Mouse (Mus musculus): ENCODE data around the gene Gpc6. TPM values are rescaled to one million over a fixed set of nuclear protein-coding genes. Genes with fewer than 3 reads are reported as not detected.

Gpc6 gene
- polyA plus RNA-seq, 1 experiment from 2014 or later, result 18.8 TPM

DNA sequence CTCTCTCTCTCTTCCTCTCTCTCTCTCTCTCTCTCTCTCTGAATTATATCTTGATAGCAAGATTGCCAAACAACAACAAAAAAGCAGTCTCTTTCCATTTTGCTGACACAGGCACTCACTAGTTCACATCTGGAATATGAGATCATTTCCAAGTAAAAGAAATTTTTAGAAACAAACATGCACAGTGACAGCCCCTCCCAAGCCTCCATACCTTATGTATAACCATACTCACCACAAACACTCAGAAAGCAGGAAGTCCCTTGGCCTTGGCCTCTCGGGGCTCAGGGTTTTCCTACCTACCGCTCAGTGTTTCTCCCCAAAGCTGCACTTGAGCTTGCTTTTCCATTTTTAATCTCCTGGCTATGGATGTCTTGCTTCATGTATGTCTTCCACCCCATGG lies 52.1 kb downstream of the Gpc6 start:
- Histone ChIP-seq H3K9me3 (ENCODE audit: control insufficient read depth, low read length) (no peaks in the 10 kb centered on the region), H3K4me3 (ENCODE audit: low read depth, low read length) (no peak overlapping the region), H3K27ac (ENCODE audit: low read depth, low read length) (no peak overlapping the region), H3K4me1 (replicated peaks; ENCODE audit: control insufficient read depth, insufficient read depth, low read length) (no peaks in the 10 kb centered on the region), H3K27me3 (replicated peaks; ENCODE audit: control insufficient read depth, insufficient read depth, low read length) (no peaks in the 10 kb centered on the region), H3K9ac (ENCODE audit: low read depth, low read length) (no peak overlapping the region), H3K4me2 (no peak overlapping the region), H3K36me3 (ENCODE audit: control insufficient read depth, insufficient read depth, low read length) (no peaks in the 10 kb centered on the region)
- ATAC-seq (replicated peaks; ENCODE audit: low FRiP score) (no peak), DNase-seq (ENCODE audit: low spot score) (no peak)
- 71% methylated on average over 2 of the region's 2 CpGs for WGBS

GRCm38 (mm10) chr14:116979714-116980382 lies 54.7 kb downstream of the Gpc6 start:
- Histone ChIP-seq H3K27me3 (replicated peaks; ENCODE audit: control insufficient read depth, insufficient read depth, low read length) (no peaks in the 10 kb centered on the region), H3K36me3 (ENCODE audit: control insufficient read depth, insufficient read depth, low read length) (no peaks in the 10 kb centered on the region), H3K4me1 (replicated peaks; ENCODE audit: control insufficient read depth, insufficient read depth, low read length) (no peaks in the 10 kb centered on the region), H3K9ac (ENCODE audit: low read depth, low read length) (no peak overlapping the region), H3K27ac (ENCODE audit: low read depth, low read length) (no peak overlapping the region), H3K9me3 (ENCODE audit: control insufficient read depth, low read length) (no peaks in the 10 kb centered on the region), H3K4me3 (ENCODE audit: low read depth, low read length) (no peak overlapping the region), H3K4me2 (no peak overlapping the region)
- no peak for DNase-seq (ENCODE audit: low spot score)
- 83% methylated on average over 10 of the region's 10 CpGs for WGBS
- ATAC-seq (replicated peaks; ENCODE audit: low FRiP score), result no peak

DNA sequence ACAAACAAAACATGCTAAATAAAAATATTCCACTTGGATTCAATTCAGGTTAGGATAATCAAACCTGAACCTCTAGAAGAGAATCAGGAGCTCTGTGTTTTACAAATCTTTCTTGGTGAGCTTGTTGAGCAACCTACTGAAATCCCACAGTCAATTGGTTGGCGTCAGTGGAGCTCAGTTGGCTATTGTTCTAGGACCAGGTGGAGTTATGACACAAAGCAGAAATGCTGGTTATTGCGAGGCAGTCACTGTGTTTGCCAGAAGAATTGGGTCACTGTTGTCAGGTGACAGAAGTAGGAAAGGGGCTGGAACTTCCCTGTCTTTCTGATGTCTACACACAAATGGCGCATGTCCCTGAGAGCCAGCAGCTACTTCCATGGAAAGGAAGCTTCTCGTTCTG lies 56.6 kb downstream of the Gpc6 start:
- DNase-seq (ENCODE audit: low spot score), result no peak
- ATAC-seq (replicated peaks; ENCODE audit: low FRiP score), result no peak

DNA sequence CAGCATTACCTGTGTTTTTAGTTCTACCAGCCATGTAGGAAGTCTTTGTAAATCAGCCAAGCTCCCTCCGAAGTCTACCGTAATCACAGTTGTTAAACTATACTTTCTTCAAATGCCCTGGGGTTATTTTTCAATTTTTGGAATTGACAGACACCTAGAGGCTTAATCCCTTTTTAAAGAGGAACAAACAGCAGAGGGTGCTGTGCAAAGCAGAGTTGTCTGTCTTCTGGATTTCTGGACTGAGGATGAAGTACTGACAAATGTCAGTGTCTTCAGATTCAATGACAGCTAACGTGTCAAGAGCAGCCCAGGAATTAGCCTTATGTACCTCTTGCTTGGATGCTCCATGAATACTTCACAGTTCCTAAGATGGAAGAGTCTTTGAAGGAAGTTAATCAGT lies 62.2 kb downstream of the Gpc6 start:
- H3K27ac ChIP-seq (ENCODE audit: low read depth, low read length), result no peak overlapping the region
- 81% methylated on average over 3 of the region's 3 CpGs for WGBS
- no peaks in the 10 kb centered on the region for H3K9me3 ChIP-seq (ENCODE audit: control insufficient read depth, low read length)
- ATAC-seq (replicated peaks; ENCODE audit: low FRiP score) (no peak), DNase-seq (ENCODE audit: low spot score) (no peak)
- no peaks in the 10 kb centered on the region for H3K36me3 ChIP-seq (ENCODE audit: control insufficient read depth, insufficient read depth, low read length)
- H3K4me2 ChIP-seq, result no peak overlapping the region
- H3K4me1 ChIP-seq (replicated peaks; ENCODE audit: control insufficient read depth, insufficient read depth, low read length), result no peaks in the 10 kb centered on the region
- no peak overlapping the region for H3K4me3 ChIP-seq (ENCODE audit: low read depth, low read length)
- no peak overlapping the region for H3K9ac ChIP-seq (ENCODE audit: low read depth, low read length)
- H3K27me3 ChIP-seq (replicated peaks; ENCODE audit: control insufficient read depth, insufficient read depth, low read length), result no peaks in the 10 kb centered on the region

More for the DNA sequence above, 56.6 kb downstream of the Gpc6 start:
- H3K9ac ChIP-seq (ENCODE audit: low read depth, low read length), result no peak overlapping the region
- no peaks in the 10 kb centered on the region for H3K27me3 ChIP-seq (replicated peaks; ENCODE audit: control insufficient read depth, insufficient read depth, low read length)
- no peaks in the 10 kb centered on the region for H3K36me3 ChIP-seq (ENCODE audit: control insufficient read depth, insufficient read depth, low read length)
- no peak overlapping the region for H3K4me3 ChIP-seq (ENCODE audit: low read depth, low read length)
- WGBS, result 74% methylated on average over 4 of the region's 4 CpGs
- no peak overlapping the region for H3K27ac ChIP-seq (ENCODE audit: low read depth, low read length)
- H3K9me3 ChIP-seq (ENCODE audit: control insufficient read depth, low read length), result no peaks in the 10 kb centered on the region
- H3K4me1 ChIP-seq (replicated peaks; ENCODE audit: control insufficient read depth, insufficient read depth, low read length), result no peaks in the 10 kb centered on the region
- no peak overlapping the region for H3K4me2 ChIP-seq

DNA sequence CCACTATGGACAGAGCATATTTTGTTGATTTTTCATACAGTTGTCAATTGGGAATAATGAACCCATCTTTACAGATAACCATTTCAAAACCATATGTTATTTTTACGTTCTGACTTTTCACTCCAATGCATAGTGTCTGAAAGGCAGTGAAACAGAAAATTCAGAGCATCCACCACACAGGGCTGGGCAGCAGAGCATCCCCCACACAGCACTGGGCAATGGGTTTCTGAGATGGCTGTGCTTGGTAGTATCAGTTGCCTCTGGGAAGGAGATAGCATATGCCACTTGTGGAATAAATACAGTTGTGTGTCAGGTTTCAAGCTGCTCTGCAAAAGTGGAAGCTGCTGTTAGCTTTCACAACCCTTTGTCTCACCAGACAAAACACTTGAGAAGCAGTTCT lies 75.3 kb downstream of the Gpc6 start:
- H3K4me3 ChIP-seq (ENCODE audit: low read depth, low read length), result no peak overlapping the region
- no peaks in the 10 kb centered on the region for H3K36me3 ChIP-seq (ENCODE audit: control insufficient read depth, insufficient read depth, low read length)
- H3K4me2 ChIP-seq, result no peak overlapping the region
- DNase-seq (ENCODE audit: low spot score), result no peak
- H3K27me3 ChIP-seq (replicated peaks; ENCODE audit: control insufficient read depth, insufficient read depth, low read length), result no peaks in the 10 kb centered on the region
- no peak overlapping the region for H3K9ac ChIP-seq (ENCODE audit: low read depth, low read length)
- no peak overlapping the region for H3K27ac ChIP-seq (ENCODE audit: low read depth, low read length)
- 50% methylated on average over 1 of the region's 1 CpGs for WGBS
- no peaks in the 10 kb centered on the region for H3K4me1 ChIP-seq (replicated peaks; ENCODE audit: control insufficient read depth, insufficient read depth, low read length)
- H3K9me3 ChIP-seq (ENCODE audit: control insufficient read depth, low read length), result no peaks in the 10 kb centered on the region
- ATAC-seq (replicated peaks; ENCODE audit: low FRiP score), result no peak

- no peak overlapping the region for H3K4me2 ChIP-seq
- no peak overlapping the region for H3K4me3 ChIP-seq (ENCODE audit: low read depth, low read length)
- no peaks in the 10 kb centered on the region for H3K9me3 ChIP-seq (ENCODE audit: control insufficient read depth, low read length)
- no peaks in the 10 kb centered on the region for H3K27me3 ChIP-seq (replicated peaks; ENCODE audit: control insufficient read depth, insufficient read depth, low read length)
- H3K9ac ChIP-seq (ENCODE audit: low read depth, low read length), result no peak overlapping the region
- no peak overlapping the region for H3K27ac ChIP-seq (ENCODE audit: low read depth, low read length)
- DNase-seq (ENCODE audit: low spot score) (no peak), ATAC-seq (replicated peaks; ENCODE audit: low FRiP score) (no peak)
- H3K36me3 ChIP-seq (ENCODE audit: control insufficient read depth, insufficient read depth, low read length), result no peaks in the 10 kb centered on the region
- H3K4me1 ChIP-seq (replicated peaks; ENCODE audit: control insufficient read depth, insufficient read depth, low read length), result no peaks in the 10 kb centered on the region
- 76% methylated on average over 8 of the region's 8 CpGs for WGBS
Observed at GRCm38 (mm10) chr14:117002313-117002712, 77.2 kb downstream of the Gpc6 start.

GRCm38 (mm10) chr14:117008781-117009180 lies 83.7 kb downstream of the Gpc6 start:
- DNase-seq (ENCODE audit: low spot score) (no peak), ATAC-seq (replicated peaks; ENCODE audit: low FRiP score) (no peak)
- H3K27ac ChIP-seq (ENCODE audit: low read depth, low read length), result no peak overlapping the region
- H3K4me2 ChIP-seq, result no peak overlapping the region
- H3K4me3 ChIP-seq (ENCODE audit: low read depth, low read length), result no peak overlapping the region
- no peak overlapping the region for H3K9ac ChIP-seq (ENCODE audit: low read depth, low read length)
- no peaks in the 10 kb centered on the region for H3K9me3 ChIP-seq (ENCODE audit: control insufficient read depth, low read length)
- no peaks in the 10 kb centered on the region for H3K36me3 ChIP-seq (ENCODE audit: control insufficient read depth, insufficient read depth, low read length)
- WGBS, result 78% methylated on average over 3 of the region's 3 CpGs
- H3K27me3 ChIP-seq (replicated peaks; ENCODE audit: control insufficient read depth, insufficient read depth, low read length), result no peaks in the 10 kb centered on the region
- H3K4me1 ChIP-seq (replicated peaks; ENCODE audit: control insufficient read depth, insufficient read depth, low read length), result no peaks in the 10 kb centered on the region

- DNase-seq (ENCODE audit: low spot score), result no peak
- Histone ChIP-seq H3K9me3 (ENCODE audit: control insufficient read depth, low read length) (no peaks in the 10 kb centered on the region), H3K4me1 (replicated peaks; ENCODE audit: control insufficient read depth, insufficient read depth, low read length) (no peaks in the 10 kb centered on the region), H3K9ac (ENCODE audit: low read depth, low read length) (no peak overlapping the region), H3K27ac (ENCODE audit: low read depth, low read length) (no peak overlapping the region), H3K4me2 (no peak overlapping the region), H3K4me3 (ENCODE audit: low read depth, low read length) (no peak overlapping the region), H3K36me3 (ENCODE audit: control insufficient read depth, insufficient read depth, low read length) (no peaks in the 10 kb centered on the region), H3K27me3 (replicated peaks; ENCODE audit: control insufficient read depth, insufficient read depth, low read length) (no peaks in the 10 kb centered on the region)
- no peak for ATAC-seq (replicated peaks; ENCODE audit: low FRiP score)
- 69% methylated on average over 1 of the region's 1 CpGs for WGBS
Observed at GRCm38 (mm10) chr14:117012969-117013368, 87.9 kb downstream of the Gpc6 start.

GRCm38 (mm10) chr14:117013554-117014117 lies 88.5 kb downstream of the Gpc6 start:
- Histone ChIP-seq H3K27me3 (replicated peaks; ENCODE audit: control insufficient read depth, insufficient read depth, low read length) (no peaks in the 10 kb centered on the region), H3K27ac (ENCODE audit: low read depth, low read length) (no peak overlapping the region), H3K9me3 (ENCODE audit: control insufficient read depth, low read length) (no peaks in the 10 kb centered on the region), H3K4me3 (ENCODE audit: low read depth, low read length) (no peak overlapping the region), H3K4me2 (no peak overlapping the region), H3K9ac (ENCODE audit: low read depth, low read length) (no peak overlapping the region), H3K36me3 (ENCODE audit: control insufficient read depth, insufficient read depth, low read length) (no peaks in the 10 kb centered on the region), H3K4me1 (replicated peaks; ENCODE audit: control insufficient read depth, insufficient read depth, low read length) (no peaks in the 10 kb centered on the region)
- ATAC-seq (replicated peaks; ENCODE audit: low FRiP score) (0 out of 2 replicates have a peak, but pooled peaks have one; percentile 18), DNase-seq (ENCODE audit: low spot score) (no peak)
- WGBS, result 64% methylated on average over 3 of the region's 3 CpGs

Measured in liver, embryonic 11.5 days (tissue).